Mouse (Mus musculus): Measurements from ENCODE around the gene Arf4.
A peak's percentile ranks its signal among the peaks of the same experiment; 100 is the strongest.

Gene Arf4

GRCm38 (mm10) chr14:26637851-26638707, at the start of gene Arf4:
TSS of gene Arf4 (plus strand) at chr14:26638074.
- DNase-seq (ENCODE audit: low spot score in 2 of 2): peak; percentile 97 to 98

- no peak for DNase-seq (ENCODE audit: low spot score in 2 of 2)
Observed at GRCm38 (mm10) chr14:26591353-26591752, 46.5 kb upstream of the Arf4 start.

GRCm38 (mm10) chr14:26593281-26593895, 44.5 kb upstream of the Arf4 start:
- no peak for DNase-seq (ENCODE audit: low spot score in 2 of 2)

- DNase-seq (ENCODE audit: low spot score in 2 of 2): no peak
Observed at GRCm38 (mm10) chr14:26595167-26595566, 42.7 kb upstream of the Arf4 start.

- DNase-seq (ENCODE audit: low spot score in 2 of 2): no peak
Observed at GRCm38 (mm10) chr14:26595695-26596365, 42.0 kb upstream of the Arf4 start.

- no peak for DNase-seq (ENCODE audit: low spot score in 2 of 2)
Observed at GRCm38 (mm10) chr14:26605354-26605753, 32.5 kb upstream of the Arf4 start.

GRCm38 (mm10) chr14:26609674-26610073, 28.2 kb upstream of the Arf4 start:
- no peak for DNase-seq (ENCODE audit: low spot score in 2 of 2)

GRCm38 (mm10) chr14:26610689-26611088, 27.2 kb upstream of the Arf4 start:
- no peak for DNase-seq (ENCODE audit: low spot score in 2 of 2)

- DNase-seq (ENCODE audit: low spot score in 2 of 2): no peak
Observed at GRCm38 (mm10) chr14:26625301-26625700, 12.6 kb upstream of the Arf4 start.

GRCm38 (mm10) chr14:26626605-26627140, 11.2 kb upstream of the Arf4 start:
- no peak for DNase-seq (ENCODE audit: low spot score in 2 of 2)

GRCm38 (mm10) chr14:26637025-26637850, 636 bp upstream of the Arf4 start:
- no peak for DNase-seq (ENCODE audit: low spot score in 2 of 2)

GRCm38 (mm10) chr14:26638708-26639084, 822 bp downstream of the Arf4 start:
- peak; percentile 57 to 71 for DNase-seq (ENCODE audit: low spot score in 2 of 2)

GRCm38 (mm10) chr14:26639251-26639650, 1.4 kb downstream of the Arf4 start:
- DNase-seq (ENCODE audit: low spot score in 2 of 2): no peak

- DNase-seq (ENCODE audit: low spot score in 2 of 2): no peak
Observed at GRCm38 (mm10) chr14:26639961-26640360, 2.1 kb downstream of the Arf4 start.

GRCm38 (mm10) chr14:26643006-26643624, 5.2 kb downstream of the Arf4 start:
- no peak for DNase-seq (ENCODE audit: low spot score in 2 of 2)

- DNase-seq (ENCODE audit: low spot score in 2 of 2): no peak
Observed at GRCm38 (mm10) chr14:26645989-26646650, 8.2 kb downstream of the Arf4 start.

GRCm38 (mm10) chr14:26647811-26648210, 9.9 kb downstream of the Arf4 start:
- DNase-seq (ENCODE audit: low spot score in 2 of 2): no peak

- no peak for DNase-seq (ENCODE audit: low spot score in 2 of 2)
Observed at GRCm38 (mm10) chr14:26651901-26652300, 14.0 kb downstream of the Arf4 start.

- DNase-seq (ENCODE audit: low spot score in 2 of 2): no peak
Observed at GRCm38 (mm10) chr14:26658178-26658577, 20.3 kb downstream of the Arf4 start.

- DNase-seq (ENCODE audit: low spot score in 2 of 2): no peak
Observed at GRCm38 (mm10) chr14:26660233-26660632, 22.4 kb downstream of the Arf4 start.
